Mouse (Mus musculus): ENCODE results near the gene Ticrr.

GRCm38 (mm10) chr7:79617418-79617817, 42.6 kb upstream of the Ticrr start, which contains the start of gene Rhcg:
- TF ChIP-seq CTCF (IDR thresholded peaks at IDR 0.05; ENCODE audit: extremely low read depth, insufficient read length, insufficient replicate concordance, low read depth, low read length) (no peak), POLR2A (IDR thresholded peaks at IDR 0.05; ENCODE audit: low read depth, low read length) (no peak)
